Mouse (Mus musculus): ENCODE results near the gene Gna11.

DNA sequence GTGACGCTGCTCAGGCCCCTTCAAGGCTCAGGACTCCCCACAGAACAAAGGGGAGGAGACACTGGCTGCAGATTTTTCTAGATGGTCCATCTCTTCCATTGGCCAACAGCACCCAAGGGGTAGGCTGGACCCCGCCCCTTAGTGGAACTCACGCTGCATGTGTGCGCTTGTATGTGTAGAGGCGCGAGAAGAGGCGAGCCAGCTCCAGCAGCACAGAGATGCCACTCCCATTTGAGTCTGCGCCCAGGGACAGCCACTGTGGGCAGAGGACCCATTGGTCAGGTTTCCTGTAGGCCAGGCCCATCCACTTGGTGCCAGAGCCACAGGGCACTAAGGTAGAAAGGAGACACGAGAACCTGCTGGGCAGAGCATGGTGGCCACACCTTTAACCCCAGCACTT lies 54.0 kb downstream of the Gna11 start:
- no peak for TF ChIP-seq GATA1 (IDR thresholded peaks at IDR 0.05; ENCODE audit: borderline replicate concordance, low read length)
- TF ChIP-seq FLI1 (IDR thresholded peaks at IDR 0.05; ENCODE audit: low read length): no peak

Measured in megakaryocyte, embryonic 14.5 days (primary cell).